Mouse (Mus musculus): ENCODE measurements at regions not wholly inside any gene's neighbourhood (a gene's known extent, or its start where the extent isn't known, plus 50 kb on each side); places are given as distances from the start of the nearest gene placed in this dataset.
A peak's percentile ranks its signal among the peaks of the same experiment; 100 is the strongest.

- no peak for DNase-seq (ENCODE audit: low read depth, low spot score)
These were observed 83.8 kb upstream of the Phip start for GRCm38 (mm10) chr9:83059083-83059482.

GRCm38 (mm10) chr9:83056208-83056607 lies 80.9 kb upstream of the Phip start:
- no peak for DNase-seq (ENCODE audit: low read depth, low spot score)

GRCm38 (mm10) chr9:83051666-83052065 lies 76.3 kb upstream of the Phip start:
- peak; percentile 55 for DNase-seq (ENCODE audit: low read depth, low spot score)

GRCm38 (mm10) chr9:83047567-83048238 lies 72.4 kb upstream of the Phip start:
- peak; percentile 22 for DNase-seq (ENCODE audit: low read depth, low spot score)

GRCm38 (mm10) chr9:83046035-83046434 lies 70.7 kb upstream of the Phip start:
- no peak for DNase-seq (ENCODE audit: low read depth, low spot score)

- DNase-seq (ENCODE audit: low read depth, low spot score) = no peak
These were observed 68.5 kb upstream of the Phip start for GRCm38 (mm10) chr9:83043790-83044189.

GRCm38 (mm10) chr9:83041345-83041744 lies 66.0 kb upstream of the Phip start:
- DNase-seq (ENCODE audit: low read depth, low spot score) = no peak

GRCm38 (mm10) chr9:83040686-83041085 lies 65.4 kb upstream of the Phip start:
- peak; percentile 60 for DNase-seq (ENCODE audit: low read depth, low spot score)

- no peak for DNase-seq (ENCODE audit: low read depth, low spot score)
These were observed 62.2 kb upstream of the Phip start for GRCm38 (mm10) chr9:83037261-83038119.
